Mouse (Mus musculus) ES-Bruce4 (cell line): ENCODE results near the gene Dhh. TPM values are rescaled to one million over a fixed set of nuclear protein-coding genes. Genes with fewer than 3 reads are reported as not detected.
A peak's percentile ranks its signal among the peaks of the same experiment; 100 is the strongest.

ENCODE experiments used
- H3K27ac ChIP-seq: 2 replicates; pipeline ENCODE4 v1.5.1; 2012; ENCODE audit warnings: low read length, inconsistent platforms; ENCODE audit not compliant: insufficient read depth
- H3K27me3 ChIP-seq: 2 replicates; pipeline ENCODE4 v1.6.1; 2012; ENCODE audit warnings: mild to moderate bottlenecking, low read length, inconsistent platforms; ENCODE audit not compliant: control insufficient read depth, poor library complexity, insufficient read depth, severe bottlenecking
- H3K36me3 ChIP-seq: 2 replicates; pipeline ENCODE4 v1.6.1; 2012; ENCODE audit warnings: inconsistent platforms, mild to moderate bottlenecking, low read length, moderate library complexity; ENCODE audit not compliant: control insufficient read depth, poor library complexity, insufficient read depth, severe bottlenecking
- H3K4me1 ChIP-seq: one replicate; pipeline ENCODE4 v1.8.1; 2011; ENCODE audit warnings: low read length; ENCODE audit not compliant: control insufficient read depth, insufficient read depth
- H3K4me3 ChIP-seq: 2 replicates; pipeline ENCODE4 v1.5.1; 2011; ENCODE audit warnings: low read depth, mild to moderate bottlenecking, low read length
- H3K9ac ChIP-seq: 2 replicates; pipeline ENCODE4 v1.6.1; 2012; ENCODE audit warnings: low read depth, mild to moderate bottlenecking, inconsistent platforms; ENCODE audit not compliant: poor library complexity, severe bottlenecking
- H3K9me3 ChIP-seq: replicated peaks from 2 replicates; pipeline ENCODE4 v1.6.1; 2012; ENCODE audit warnings: mild to moderate bottlenecking, low read length, inconsistent platforms; ENCODE audit not compliant: control insufficient read depth, poor library complexity, insufficient read depth, severe bottlenecking
- CTCF ChIP-seq: IDR thresholded peaks from one replicate; pipeline ENCODE4 v1.8.1; 2011; ENCODE audit warnings: low read depth, low read length
- EP300 ChIP-seq: IDR thresholded peaks from 2 replicates; pipeline ENCODE4 v1.6.1; 2011; ENCODE audit warnings: low read depth, low read length; ENCODE audit not compliant: insufficient read depth
- POLR2A ChIP-seq: IDR thresholded peaks from one replicate; pipeline ENCODE4 v1.8.1; 2011; ENCODE audit warnings: low read length; ENCODE audit not compliant: insufficient read depth
- polyA plus RNA-seq: library from polyadenylated mRNA; stranded (reverse); fragments of >200 nt; gene quantifications from 2 replicates; pipeline ENCODE4 v1.2.4, GENCODE M21; 2011; ENCODE audit warnings: low read depth; ENCODE audit not compliant: missing spikeins, insufficient read depth, insufficient read length

Gene Dhh
- polyA plus RNA-seq, 1 experiment: 0.40 TPM

GRCm38 (mm10) chr15:98917538-98918498 lies 19.5 kb upstream of the Dhh start, which contains the start of gene Lmbr1l:
TSS of gene Lmbr1l (minus strand) at chr15:98918231.
- Histone ChIP-seq H3K9ac (peak within 1 kb of the TSS; percentile 90), H3K27me3 (no peaks in the 10 kb centered on the region), H3K4me1 (peaks cover 3% of the 10 kb centered on the region), H3K27ac (0 out of 2 replicates have a peak within 1 kb of the TSS, but pooled peaks have one; percentile 1), H3K9me3 (no peaks in the 10 kb centered on the region), H3K36me3 (no peaks in the 10 kb centered on the region), H3K4me3 (peak within 1 kb of the TSS; percentile 80)
- TF ChIP-seq POLR2A (peak; percentile 70), CTCF (no peak), EP300 (no peak)

GRCm38 (mm10) chr15:98917091-98917490 lies 18.8 kb upstream of the Dhh start:
- peak overlapping the region; percentile 90 for H3K9ac ChIP-seq
- H3K4me3 ChIP-seq: peak overlapping the region; percentile 80
- TF ChIP-seq CTCF: no peak
- TF ChIP-seq POLR2A: no peak
- TF ChIP-seq EP300: no peak
- H3K4me1 ChIP-seq: peaks cover 3% of the 10 kb centered on the region
- H3K27ac ChIP-seq: no peak overlapping the region
- no peaks in the 10 kb centered on the region for H3K36me3 ChIP-seq
- H3K9me3 ChIP-seq: no peaks in the 10 kb centered on the region
- H3K27me3 ChIP-seq: no peaks in the 10 kb centered on the region

DNA sequence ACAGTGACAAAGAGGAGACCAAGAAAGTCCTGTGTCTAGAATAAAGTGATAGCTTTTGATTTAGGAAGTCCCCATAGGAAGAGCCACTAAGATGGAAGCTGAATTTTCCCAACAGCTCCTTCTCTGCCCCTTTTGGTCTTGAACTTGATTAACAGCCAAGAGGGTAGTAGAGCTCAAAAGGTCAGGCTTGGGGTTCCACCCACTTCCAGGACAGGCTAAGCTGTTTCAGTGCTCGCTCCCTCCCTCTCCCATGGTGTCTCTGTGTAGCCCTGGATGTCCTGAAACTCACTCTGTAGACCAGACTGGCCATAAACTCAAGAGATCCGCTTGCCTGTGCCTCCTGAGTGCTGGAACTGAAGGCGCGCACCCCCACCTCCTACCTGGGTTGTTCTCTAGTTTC lies 17.7 kb upstream of the Dhh start:
- no peak overlapping the region for H3K9ac ChIP-seq
- H3K9me3 ChIP-seq: no peaks in the 10 kb centered on the region
- peaks cover 3% of the 10 kb centered on the region for H3K4me1 ChIP-seq
- H3K4me3 ChIP-seq: no peak overlapping the region
- no peak overlapping the region for H3K27ac ChIP-seq
- no peaks in the 10 kb centered on the region for H3K27me3 ChIP-seq
- TF ChIP-seq POLR2A (no peak), EP300 (no peak), CTCF (no peak)
- no peaks in the 10 kb centered on the region; the same call in 1 of the 2 replicates for H3K36me3 ChIP-seq

GRCm38 (mm10) chr15:98914903-98915302 lies 16.6 kb upstream of the Dhh start:
- peaks cover 2% of the 10 kb centered on the region; the same call in 1 of the 2 replicates for H3K36me3 ChIP-seq
- TF ChIP-seq EP300 (no peak), CTCF (no peak), POLR2A (no peak)
- H3K27me3 ChIP-seq: no peaks in the 10 kb centered on the region

GRCm38 (mm10) chr15:98904692-98905091 lies 6.4 kb upstream of the Dhh start:
- Histone ChIP-seq H3K9ac (no peak overlapping the region), H3K4me1 (no peaks in the 10 kb centered on the region), H3K9me3 (no peaks in the 10 kb centered on the region), H3K27ac (no peak overlapping the region), H3K4me3 (no peak overlapping the region), H3K36me3 (peaks cover 3% of the 10 kb centered on the region), H3K27me3 (no peaks in the 10 kb centered on the region)
- peak; percentile 91 for TF ChIP-seq CTCF
- no peak for TF ChIP-seq EP300

More at GRCm38 (mm10) chr15:98914903-98915302, 16.6 kb upstream of the Dhh start:
- no peaks in the 10 kb centered on the region for H3K9me3 ChIP-seq
- peaks cover 3% of the 10 kb centered on the region for H3K4me1 ChIP-seq
- H3K4me3 ChIP-seq: no peak overlapping the region
- no peak overlapping the region for H3K27ac ChIP-seq
- H3K9ac ChIP-seq: no peak overlapping the region

DNA sequence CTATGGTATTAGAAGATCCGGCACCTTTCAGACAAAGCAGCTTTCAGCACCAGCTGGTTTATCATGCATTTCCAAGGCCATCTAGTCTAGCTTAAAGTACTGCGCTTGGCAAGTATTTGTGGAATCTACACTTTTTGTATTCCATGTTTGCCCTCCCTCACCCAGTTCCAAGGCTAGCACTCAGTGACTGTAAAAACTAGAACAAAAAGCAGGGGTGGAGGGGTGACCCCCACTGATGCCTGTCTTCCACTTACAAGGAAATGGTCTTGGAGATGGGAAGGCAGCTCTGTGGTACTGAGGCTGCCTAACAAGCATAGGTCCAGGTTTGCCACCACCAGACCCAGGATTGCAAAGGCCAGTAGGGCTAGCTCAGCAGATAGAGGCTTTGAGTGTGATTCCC lies 4.3 kb upstream of the Dhh start:
- Histone ChIP-seq H3K27ac (no peak overlapping the region), H3K9ac (no peak overlapping the region), H3K36me3 (peaks cover 3% of the 10 kb centered on the region), H3K9me3 (no peaks in the 10 kb centered on the region), H3K4me3 (no peak overlapping the region), H3K4me1 (no peaks in the 10 kb centered on the region), H3K27me3 (peaks cover 2% of the 10 kb centered on the region; the same call in 1 of the 2 replicates)
- no peak for TF ChIP-seq CTCF
- TF ChIP-seq POLR2A: no peak
- TF ChIP-seq EP300: no peak
